Mouse (Mus musculus) left cerebral cortex, postnatal 14 days (tissue): ENCODE measurements at regions not wholly inside any gene's neighbourhood (a gene's known extent, or its start where the extent isn't known, plus 50 kb on each side); places are given as distances from the start of the nearest gene placed in this dataset.

Experiments used
- DNase-seq, 2 experiments: peaks; one replicate each; pipeline ENCODE4 v3.0.0; 2021 to 2022; ENCODE audit warnings: low spot score in 2 of 2, mixed read lengths in 1 of 2
- intact Hi-C: fragments of 180-260 bp; cut with DNase I; formaldehyde crosslinking; loops from one replicate; pipeline ENCODE4 v1.15.1; 2025

DNA sequence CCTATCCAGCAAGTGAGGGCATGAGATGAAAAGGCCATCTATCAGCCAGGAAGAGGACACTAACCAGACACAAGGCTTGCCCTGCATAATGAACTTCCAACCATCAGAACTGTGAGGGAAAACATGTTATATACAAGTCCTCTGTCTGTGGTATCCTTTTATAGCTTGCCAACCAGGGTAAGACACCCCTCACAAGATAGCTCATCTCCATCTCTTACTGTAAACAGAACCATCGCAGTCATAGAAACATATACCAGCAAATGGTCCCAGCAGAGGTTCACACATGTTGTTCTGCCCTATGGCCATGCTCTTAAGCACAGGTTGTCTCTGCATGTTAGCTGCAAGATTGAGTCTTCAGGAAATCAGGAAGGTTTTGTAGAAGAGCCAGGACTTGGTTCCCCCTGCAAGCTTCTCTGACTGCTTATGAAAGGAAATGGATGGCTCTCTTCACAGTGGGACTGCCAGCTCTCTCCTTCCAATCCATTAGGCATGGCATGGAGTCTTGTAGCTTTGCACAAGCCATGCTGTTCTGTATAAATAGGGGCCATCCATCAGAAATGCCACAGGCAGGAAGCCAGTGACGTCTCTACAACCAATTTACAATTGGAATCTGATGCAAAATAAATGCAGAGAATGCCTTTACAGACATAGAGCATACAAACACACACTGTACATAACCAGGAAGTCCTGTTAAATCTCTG is 1514.0 kb upstream of the Lrrc6 start:
- DNase-seq = no peak
- intact Hi-C loops = no loop called here

DNA sequence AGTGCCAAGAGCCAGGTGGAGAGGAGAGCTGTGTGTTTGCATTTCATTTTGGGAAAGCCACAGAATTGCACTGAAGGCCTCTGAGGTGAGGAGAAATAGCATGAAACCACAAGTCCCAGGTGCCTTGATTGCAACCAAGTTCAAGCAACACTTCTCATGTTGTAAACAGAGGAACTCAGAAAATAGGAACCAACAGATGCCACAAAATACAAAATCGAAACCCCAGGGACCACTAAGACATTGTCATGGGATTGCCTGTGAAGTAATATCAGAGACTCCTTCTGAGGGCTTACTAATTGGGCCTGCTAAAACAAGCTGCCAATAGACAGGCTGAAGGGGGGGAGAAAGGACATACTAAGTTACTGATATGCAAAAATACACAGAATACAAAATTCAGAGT is 1510.5 kb upstream of the Lrrc6 start:
- intact Hi-C loops = no loop called here
- DNase-seq = no peak

DNA sequence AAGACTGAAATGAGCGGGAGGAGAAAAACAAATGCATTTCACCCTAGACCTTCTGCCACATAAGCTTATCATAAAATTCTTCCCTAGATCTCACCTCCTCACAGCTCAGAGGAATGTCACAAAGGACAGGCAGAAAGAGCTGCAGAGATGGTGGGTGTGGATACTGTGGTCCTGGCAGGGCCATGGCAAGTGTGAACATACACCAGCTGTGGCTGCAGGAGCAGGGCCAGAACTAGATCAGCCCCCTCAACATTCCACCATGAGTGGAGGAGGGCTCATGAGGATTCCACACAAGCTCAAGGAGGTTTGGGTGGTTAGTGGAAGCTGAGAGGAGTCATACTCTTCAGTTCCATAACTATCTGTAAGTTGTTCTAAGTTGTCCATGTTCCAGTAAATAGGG is 1509.5 kb upstream of the Lrrc6 start:
- no peak for DNase-seq
- intact Hi-C loops = no loop called here

DNA sequence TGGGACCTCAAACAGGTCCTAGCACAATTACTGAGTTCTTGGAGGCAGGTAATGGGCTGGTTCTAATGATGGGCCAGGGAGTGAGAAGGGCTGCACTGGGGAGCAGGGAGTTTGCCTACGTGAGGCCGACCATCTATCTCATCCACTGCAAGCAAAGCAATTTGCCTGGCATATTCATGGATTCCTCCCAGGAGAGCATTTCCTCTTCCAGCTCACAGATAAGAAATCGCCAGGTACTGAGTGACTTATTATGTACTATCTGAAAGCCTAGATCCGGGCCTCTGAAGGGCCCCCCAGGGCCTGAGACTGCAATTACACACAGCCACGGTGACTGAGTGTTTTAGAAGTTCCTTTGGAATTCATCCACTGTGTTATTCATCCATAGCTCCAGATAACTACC is 1504.1 kb upstream of the Lrrc6 start:
- DNase-seq = no peak
- intact Hi-C loops = no loop called here

DNA sequence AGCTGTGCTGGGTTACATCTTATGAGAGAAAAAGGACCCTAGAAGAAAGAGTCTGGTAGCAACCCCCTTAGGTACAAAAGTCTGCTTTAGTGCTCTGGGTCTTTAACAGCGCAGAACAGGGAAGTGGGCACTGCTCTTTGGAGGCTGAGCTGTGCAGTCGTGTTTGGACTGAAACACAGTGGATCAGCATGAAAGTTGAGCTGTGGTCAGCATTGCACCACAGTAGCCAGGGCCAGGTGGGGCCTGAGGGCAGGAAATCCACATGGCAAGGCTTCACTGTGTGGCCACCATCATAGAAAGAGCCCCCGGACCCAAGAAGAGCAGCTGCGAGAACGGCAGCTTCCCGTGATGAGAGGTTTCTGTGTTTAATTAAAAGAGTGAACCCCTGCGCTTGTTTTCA is 1495.8 kb upstream of the Lrrc6 start:
- DNase-seq = no peak
- intact Hi-C loops = no loop called here

DNA sequence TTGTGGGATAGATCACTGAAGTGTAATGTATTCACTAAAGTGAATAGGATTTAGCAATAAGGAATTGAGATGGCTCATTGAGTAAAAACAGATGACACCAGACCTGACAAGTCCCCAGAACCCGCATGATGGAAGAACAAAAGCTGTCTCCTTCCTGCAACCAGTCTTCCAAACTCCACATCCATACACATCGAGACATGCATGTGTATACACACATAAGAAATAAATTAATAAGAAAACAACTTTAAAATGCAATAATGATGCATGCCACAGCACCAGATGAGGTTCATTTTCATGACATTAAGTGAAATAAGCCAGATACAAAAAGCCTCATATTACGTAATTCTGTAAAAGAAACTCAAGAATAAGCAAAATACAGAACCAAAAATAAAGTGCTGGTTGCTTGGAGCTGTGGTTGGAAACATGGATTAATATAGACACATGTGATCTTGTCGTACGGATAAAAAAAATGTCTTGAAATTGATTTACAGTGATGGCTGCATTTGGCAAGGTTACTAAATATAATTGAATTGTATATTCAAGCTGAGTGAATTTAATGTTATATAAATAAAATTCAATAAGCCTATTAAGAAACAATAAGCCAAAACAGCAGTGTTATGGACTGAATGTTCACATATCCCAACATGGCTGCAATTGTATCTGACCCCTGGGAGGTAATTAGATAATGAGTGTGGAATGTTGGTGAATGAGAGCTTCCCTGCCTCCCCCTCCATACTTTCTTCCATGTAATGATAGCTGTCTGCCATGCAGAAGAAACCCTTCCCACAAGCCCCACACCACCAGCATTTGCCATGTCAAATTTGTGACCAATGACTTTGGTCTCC is 1488.9 kb upstream of the Lrrc6 start:
- DNase-seq = no peak
- intact Hi-C loops = no loop called here

DNA sequence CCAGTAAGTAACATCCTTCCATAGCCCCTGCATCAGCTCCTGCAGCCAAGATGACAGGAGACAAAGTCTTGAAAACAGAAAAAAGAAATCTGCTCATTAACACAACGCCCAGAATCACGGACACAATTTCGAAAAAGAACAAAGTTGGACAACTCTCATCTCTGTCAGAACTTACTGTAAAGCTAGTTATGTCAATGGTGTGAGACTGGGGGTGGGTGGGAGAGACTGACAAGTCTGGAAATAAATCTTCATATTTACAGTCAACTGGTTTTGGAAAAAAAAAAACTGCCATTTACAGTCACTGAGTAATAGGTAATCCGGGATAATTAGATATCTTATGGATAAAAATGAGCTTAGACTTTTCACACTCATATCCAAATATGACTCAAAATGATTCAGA is 1487.2 kb upstream of the Lrrc6 start:
- no peak for DNase-seq

DNA sequence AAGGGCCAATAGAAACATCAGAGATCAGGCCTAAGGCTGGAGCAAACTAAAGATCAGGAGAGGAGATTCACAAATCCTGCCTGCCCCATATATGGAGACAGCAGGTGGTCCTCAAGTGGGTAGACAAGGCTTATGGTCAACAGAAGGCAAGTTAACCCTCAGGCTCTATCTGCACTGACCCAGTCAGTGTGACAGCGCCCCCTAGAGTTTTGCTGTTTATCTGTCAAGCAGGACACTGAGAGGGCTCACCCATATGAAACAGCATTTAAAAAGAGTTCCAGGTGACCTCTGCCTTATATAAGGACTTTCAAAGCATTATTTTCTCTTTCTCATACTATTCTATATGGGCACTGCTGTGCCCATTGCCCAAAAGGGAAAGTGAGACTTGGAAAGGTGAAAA is 1482.5 kb upstream of the Lrrc6 start:
- intact Hi-C loops = no loop called here
- DNase-seq = no peak

More for the DNA sequence above, 1487.2 kb upstream of the Lrrc6 start:
- intact Hi-C loops = no loop called here

DNA sequence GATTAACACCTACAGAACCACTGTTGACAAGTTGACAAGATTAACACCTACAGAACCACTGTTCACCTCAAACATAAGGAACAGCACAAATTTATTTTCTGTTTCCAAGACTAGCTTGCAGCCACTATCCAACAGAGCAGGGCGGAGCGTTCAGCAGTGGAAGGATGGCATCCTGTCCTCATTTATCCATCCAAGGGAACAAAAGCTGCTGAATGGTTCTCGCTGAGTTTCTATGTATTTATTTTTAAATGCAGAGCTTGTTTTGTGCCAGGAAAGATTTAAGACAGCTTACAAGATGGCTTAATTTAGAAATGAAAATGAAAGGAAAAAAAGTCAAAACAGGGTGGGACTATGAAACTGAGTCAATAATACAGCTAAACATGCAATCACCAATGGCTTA is 1481.2 kb upstream of the Lrrc6 start:
- DNase-seq = peak; percentile 45 to 63
- intact Hi-C loops = no loop called here

DNA sequence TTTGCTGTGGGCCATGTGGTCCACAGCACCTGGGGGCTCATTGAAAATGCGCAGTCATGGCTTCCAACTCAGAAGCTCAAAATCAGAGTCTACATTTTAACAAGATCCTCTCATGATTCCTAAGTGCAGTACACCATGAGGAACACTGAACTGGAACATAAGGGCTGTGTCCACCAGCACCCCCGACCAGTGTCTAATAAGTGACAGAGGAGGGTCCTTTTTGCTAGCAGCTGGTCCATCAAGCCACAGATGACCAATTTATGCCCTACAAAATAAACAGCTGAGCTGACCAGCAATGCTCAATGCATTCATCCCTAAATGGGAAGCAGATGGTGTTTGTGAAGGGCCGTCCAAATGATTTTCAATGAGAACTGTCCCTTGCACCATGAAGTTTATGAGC is 1478.7 kb upstream of the Lrrc6 start:
- intact Hi-C loops = no loop called here

DNA sequence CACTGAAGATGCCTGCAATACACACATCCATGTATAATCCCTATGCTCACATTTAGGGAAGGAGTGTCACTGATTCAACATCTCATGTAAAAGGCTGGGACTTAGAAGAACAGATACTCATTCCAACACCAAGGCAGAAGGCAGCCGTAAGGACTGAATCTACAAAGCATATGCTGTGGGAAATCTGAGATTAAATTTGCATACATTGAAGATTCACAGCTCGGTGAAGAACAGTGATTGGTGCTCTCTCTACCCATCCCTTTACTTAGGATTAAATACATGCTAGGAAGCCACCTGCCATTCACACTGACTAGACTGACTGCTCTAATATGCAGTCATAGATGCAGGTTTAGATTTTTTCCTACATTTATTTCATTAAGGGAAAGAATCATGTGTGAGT is 1476.5 kb upstream of the Lrrc6 start:
- DNase-seq = peak in 1 of 2 experiments; percentile 38
- intact Hi-C loops = no loop called here

More for the DNA sequence above, 1478.7 kb upstream of the Lrrc6 start:
- DNase-seq = no peak

DNA sequence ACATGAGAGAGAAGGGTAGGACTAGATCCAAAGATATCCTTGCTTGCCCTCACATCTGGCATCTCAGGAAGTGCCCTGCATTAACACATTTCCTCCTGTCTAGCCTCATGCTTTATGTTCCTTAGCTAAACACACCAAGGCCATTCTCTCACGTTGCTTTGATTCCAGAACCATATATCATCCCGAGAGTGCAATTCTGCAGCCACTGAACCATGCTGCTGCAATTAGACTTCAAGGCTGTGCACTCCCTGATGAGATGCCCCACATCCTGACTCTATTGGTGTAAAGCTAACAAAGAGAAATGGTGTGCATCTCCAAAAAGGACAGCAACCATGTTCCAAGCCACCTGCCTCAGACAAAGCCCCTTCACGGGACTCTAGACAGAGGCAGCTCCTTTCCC is 1471.3 kb upstream of the Lrrc6 start:
- intact Hi-C loops = no loop called here
- no peak for DNase-seq

DNA sequence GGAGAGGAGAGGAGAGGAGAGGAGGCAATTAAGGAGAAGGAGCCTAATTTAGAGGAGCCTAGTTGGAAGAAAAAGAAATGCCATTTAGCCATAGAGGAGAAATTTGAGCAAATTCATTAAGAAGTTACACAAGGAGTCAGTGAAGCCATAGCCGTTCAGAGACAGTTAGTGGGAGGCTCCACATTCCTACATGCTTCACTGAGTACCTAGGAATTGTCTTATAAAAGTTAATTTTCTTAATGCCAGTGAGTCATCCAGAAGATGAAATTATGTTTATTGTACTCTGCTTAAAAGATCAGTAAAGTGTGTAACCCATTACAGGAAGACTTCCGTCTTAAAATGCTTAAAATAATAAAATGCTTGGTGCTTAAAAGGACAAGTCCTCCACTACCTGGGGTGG is 1453.5 kb upstream of the Lrrc6 start:
- intact Hi-C loops = no loop called here
- no peak for DNase-seq

DNA sequence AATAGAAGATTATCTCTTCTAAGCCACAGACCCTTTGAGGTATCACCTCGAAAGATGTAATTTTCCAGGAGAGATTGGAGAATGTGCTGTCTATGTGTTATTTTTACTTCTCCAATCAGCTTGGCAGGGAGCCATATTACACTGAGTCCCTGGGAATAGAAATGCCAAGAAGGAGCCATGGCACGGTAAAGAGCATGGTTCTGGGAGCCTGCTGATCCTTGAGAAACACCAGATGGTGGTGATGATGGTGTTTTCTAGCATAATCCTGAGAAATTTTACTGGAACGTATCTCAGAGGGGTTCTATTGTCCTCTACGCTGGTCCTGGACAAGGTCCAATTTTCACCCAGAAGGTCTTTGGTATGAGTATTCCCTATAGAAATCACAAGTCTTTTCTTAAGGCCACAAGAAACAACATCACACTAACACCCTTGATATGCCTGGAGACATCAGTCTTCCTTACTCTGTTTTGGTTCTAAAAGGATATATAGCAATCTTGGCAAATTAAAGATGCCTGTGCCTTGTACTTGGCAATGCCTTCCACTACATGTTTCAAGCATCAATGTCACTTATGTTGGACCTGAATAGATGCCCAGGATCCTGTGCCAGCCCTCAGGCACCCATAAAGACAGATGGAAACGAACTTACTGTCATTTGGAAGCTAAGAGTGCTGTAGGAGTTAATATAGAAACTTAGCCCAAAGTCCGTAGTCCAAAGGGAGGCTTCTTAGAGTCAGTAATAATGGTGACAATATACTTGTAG is 1449.8 kb upstream of the Lrrc6 start:
- peak; percentile 31 to 45 for DNase-seq

DNA sequence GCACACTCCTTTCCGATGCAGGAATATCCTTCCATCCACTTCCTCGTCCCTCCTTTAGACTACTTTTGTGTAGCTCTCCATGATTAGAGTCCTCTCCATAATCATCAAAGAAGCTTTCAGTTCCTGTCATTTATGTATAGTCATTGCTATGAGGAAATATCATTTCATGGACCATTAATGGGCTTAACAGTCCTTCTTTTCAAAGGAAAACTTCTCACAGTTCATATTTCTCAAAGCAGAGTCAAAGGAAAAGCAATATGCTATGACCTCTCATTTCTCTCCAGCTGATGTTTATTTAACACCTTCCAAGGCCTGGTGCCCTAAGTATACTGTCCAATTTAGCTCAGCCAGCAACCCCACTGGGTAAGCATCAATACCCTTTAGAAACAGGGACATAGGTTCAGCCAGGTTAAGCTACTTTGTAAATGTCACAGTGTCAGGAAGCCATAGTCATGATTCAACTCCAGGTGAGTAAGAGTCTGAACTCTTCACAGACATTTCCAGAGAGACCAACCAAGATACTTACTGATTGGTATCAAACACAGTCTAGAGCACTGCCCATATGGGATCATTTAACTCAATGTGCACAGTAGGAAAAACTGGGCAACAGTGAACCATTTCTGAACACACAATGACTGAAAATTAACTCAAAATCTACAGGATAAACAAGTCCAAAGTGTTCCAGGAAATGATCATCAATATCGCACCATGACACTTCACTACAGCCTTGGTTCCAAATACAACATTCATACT is 1443.8 kb upstream of the Lrrc6 start:
- no peak for DNase-seq
- intact Hi-C loops = no loop called here

More for the DNA sequence above, 1449.8 kb upstream of the Lrrc6 start:
- intact Hi-C loops = no loop called here

DNA sequence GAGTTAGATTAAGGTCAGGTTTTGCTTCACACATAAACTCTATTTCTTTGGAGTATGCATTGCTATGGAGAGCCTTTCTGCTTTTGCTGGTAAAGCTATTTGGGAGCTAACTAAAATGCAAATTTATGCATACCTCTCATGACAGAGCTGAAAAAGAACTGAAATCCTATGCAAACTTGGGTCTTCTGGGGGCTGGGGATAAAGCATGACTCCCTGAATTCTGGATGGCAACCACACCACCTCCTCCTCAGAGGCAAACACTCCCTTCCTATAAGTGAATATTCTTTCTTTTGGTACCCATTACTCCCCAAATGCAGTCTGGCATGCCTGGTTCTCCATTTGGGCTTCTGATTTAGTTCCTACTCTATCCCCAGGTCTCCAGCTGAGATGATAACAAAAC is 1442.3 kb upstream of the Lrrc6 start:
- peak; percentile 14 to 34 for DNase-seq
- intact Hi-C loops = no loop called here

DNA sequence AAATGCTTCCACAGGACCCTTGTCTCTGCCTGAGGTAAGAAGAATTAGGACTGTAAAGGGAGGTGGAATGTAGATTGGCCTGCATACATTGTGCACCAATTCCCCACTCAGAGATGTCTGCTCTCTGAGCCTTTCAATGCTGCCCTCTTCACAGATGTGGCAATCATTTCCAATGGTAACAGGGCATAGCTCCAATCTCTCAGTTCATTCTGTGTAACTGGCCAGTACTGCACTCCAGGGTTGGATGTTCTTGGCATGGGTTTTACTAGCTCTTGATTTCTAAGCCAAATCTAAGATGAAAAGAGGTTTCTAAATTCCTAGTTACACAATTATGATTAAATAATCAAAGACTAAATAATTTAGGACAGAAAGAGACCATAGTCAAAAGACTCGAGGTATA is 1439.8 kb upstream of the Lrrc6 start:
- no peak for DNase-seq

DNA sequence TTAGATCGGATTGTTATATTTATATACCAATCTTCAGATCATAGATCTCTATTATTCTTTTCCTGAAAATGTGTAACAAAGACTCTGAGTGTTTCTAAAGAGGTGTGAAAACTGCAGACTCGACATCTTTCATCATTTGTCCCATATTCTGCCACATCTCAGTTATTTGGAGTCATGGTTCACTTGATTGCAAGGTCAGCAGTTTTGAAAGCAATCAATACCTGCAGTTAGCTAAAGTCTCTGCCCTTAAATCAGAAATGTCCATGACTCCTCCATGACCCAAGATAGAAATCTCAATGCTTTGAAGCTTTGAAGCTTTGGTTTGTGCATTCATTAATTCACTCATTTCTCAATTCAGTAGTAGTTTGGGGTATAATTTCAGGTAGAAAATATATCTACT is 1424.2 kb upstream of the Lrrc6 start:
- no peak for DNase-seq
- intact Hi-C loops = no loop called here

More for the DNA sequence above, 1439.8 kb upstream of the Lrrc6 start:
- intact Hi-C loops = no loop called here

DNA sequence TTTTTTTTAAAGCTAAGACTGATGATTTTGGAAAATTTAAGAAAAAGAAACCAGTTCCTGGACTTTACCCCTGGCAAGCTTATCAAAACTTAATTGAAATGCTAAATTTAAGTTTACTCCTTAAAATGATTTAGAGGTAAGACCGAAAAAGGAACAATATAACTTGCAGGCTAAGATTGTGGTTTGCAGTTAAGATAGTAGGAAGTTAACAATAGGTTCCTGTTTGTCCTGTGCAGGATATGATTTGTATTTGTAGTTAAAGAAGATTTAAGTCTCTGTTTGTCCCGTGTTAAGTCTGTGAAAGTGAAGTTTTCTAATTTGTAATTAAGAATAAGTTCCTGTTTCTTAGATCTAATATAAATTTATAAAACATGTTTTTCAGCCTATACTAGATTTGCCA is 1406.3 kb upstream of the Lrrc6 start:
- DNase-seq = no peak
- intact Hi-C loops = no loop called here

DNA sequence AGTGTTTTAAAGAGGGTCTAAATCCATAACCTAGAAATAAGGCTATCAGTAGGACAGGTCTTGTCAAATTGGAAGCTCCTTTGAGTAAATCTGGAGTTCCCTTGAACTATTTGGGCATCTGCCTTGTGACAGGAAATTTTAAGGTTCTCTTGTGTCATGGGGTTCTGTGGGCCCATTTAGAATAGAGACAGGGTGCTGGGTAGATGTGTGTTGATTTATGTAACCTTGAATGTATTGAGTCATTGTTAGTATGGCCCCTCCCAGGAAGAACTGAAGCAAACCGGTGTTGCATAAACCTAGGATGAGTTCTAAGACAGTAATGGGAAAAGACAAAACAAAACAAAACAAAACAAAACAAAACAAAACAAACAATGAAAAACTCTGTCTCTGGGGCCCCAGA is 1404.6 kb upstream of the Lrrc6 start:
- intact Hi-C loops = no loop called here
- DNase-seq = no peak
